Mouse (Mus musculus): ENCODE data around the gene Rspo3. TPM values are rescaled to one million over a fixed set of nuclear protein-coding genes. Genes with fewer than 3 reads are reported as not detected.

Rspo3 gene
- polyA plus RNA-seq, 1 experiment: 2.1 TPM

GRCm38 (mm10) chr10:29459632-29460031 lies 76.0 kb downstream of the Rspo3 start:
- no peak overlapping the region for H3K4me3 ChIP-seq

GRCm38 (mm10) chr10:29445076-29445475 lies 90.6 kb downstream of the Rspo3 start:
- H3ac ChIP-seq (ENCODE audit: control insufficient read depth, insufficient read length): no peak overlapping the region
- TF ChIP-seq POLR2AphosphoS2 (IDR thresholded peaks at IDR 0.05; ENCODE audit: insufficient read length, low read depth): no peak
- no peaks in the 10 kb centered on the region for H3K36me3 ChIP-seq (ENCODE audit: control insufficient read depth, insufficient read depth)
- H3K4me2 ChIP-seq (ENCODE audit: low read depth): no peak overlapping the region
- no peaks in the 10 kb centered on the region for H3K27me3 ChIP-seq (ENCODE audit: control insufficient read depth, insufficient read depth, insufficient read length)
- no peaks in the 10 kb centered on the region for H3K79me2 ChIP-seq (ENCODE audit: control insufficient read depth, insufficient read depth)
- no peak overlapping the region for H3K4me3 ChIP-seq

More at GRCm38 (mm10) chr10:29459632-29460031, 76.0 kb downstream of the Rspo3 start:
- Histone ChIP-seq H3K79me2 (ENCODE audit: control insufficient read depth, insufficient read depth) (no peaks in the 10 kb centered on the region), H3K36me3 (ENCODE audit: control insufficient read depth, insufficient read depth) (no peaks in the 10 kb centered on the region), H3K27me3 (ENCODE audit: control insufficient read depth, insufficient read depth, insufficient read length) (no peaks in the 10 kb centered on the region), H3ac (ENCODE audit: control insufficient read depth, insufficient read length) (no peak overlapping the region), H3K4me2 (ENCODE audit: low read depth) (no peak overlapping the region)
- TF ChIP-seq TCF12 (IDR thresholded peaks at IDR 0.05; ENCODE audit: insufficient read depth, poor library complexity, severe bottlenecking) (no peak), MAX (IDR thresholded peaks at IDR 0.05; ENCODE audit: low read depth) (no peak), CEBPB (IDR thresholded peaks at IDR 0.05; ENCODE audit: insufficient read depth, poor library complexity, severe bottlenecking) (no peak), TCF3 (IDR thresholded peaks at IDR 0.05; ENCODE audit: insufficient read length, low read depth) (no peak), E2F4 (IDR thresholded peaks at IDR 0.05; ENCODE audit: insufficient read depth) (no peak)

GRCm38 (mm10) chr10:29441297-29441696 lies 94.4 kb downstream of the Rspo3 start:
- no peak overlapping the region for H3K4me3 ChIP-seq
- TF ChIP-seq POLR2AphosphoS2 (IDR thresholded peaks at IDR 0.05; ENCODE audit: insufficient read length, low read depth) (no peak), MYOD1 (IDR thresholded peaks at IDR 0.05; ENCODE audit: control insufficient read depth in 1 of 3, insufficient read length in 2 of 3, low read depth in 2 of 3) (no peak), CEBPB (IDR thresholded peaks at IDR 0.05; ENCODE audit: insufficient read depth, poor library complexity, severe bottlenecking) (no peak), E2F4 (IDR thresholded peaks at IDR 0.05; ENCODE audit: insufficient read depth) (no peak), REST (IDR thresholded peaks at IDR 0.05; ENCODE audit: insufficient read depth, insufficient read length) (no peak), SRF (IDR thresholded peaks at IDR 0.05; ENCODE audit: control insufficient read depth, insufficient read length, low read depth) (no peak), TCF3 (IDR thresholded peaks at IDR 0.05; ENCODE audit: insufficient read length, low read depth) (no peak), MAX (IDR thresholded peaks at IDR 0.05; ENCODE audit: low read depth) (no peak), POLR2A (IDR thresholded peaks at IDR 0.05; ENCODE audit: insufficient read length, low read depth) (no peak), TCF12 (IDR thresholded peaks at IDR 0.05; ENCODE audit: insufficient read depth, poor library complexity, severe bottlenecking) (no peak), MYOG (IDR thresholded peaks at IDR 0.05; ENCODE audit: control insufficient read depth in 1 of 3, insufficient read depth in 1 of 3, insufficient read length in 2 of 3, low read depth in 2 of 3) (no peak), USF1 (IDR thresholded peaks at IDR 0.05; ENCODE audit: low read depth) (no peak)

GRCm38 (mm10) chr10:29432935-29433453 lies 102.7 kb downstream of the Rspo3 start:
- H3K4me2 ChIP-seq (ENCODE audit: low read depth): no peak overlapping the region
- TF ChIP-seq MAX (IDR thresholded peaks at IDR 0.05; ENCODE audit: low read depth): no peak
- no peak for TF ChIP-seq MYOD1 (IDR thresholded peaks at IDR 0.05; ENCODE audit: control insufficient read depth in 1 of 3, insufficient read length in 2 of 3, low read depth in 2 of 3)
- TF ChIP-seq REST (IDR thresholded peaks at IDR 0.05; ENCODE audit: insufficient read depth, insufficient read length): no peak
- TF ChIP-seq TCF3 (IDR thresholded peaks at IDR 0.05; ENCODE audit: insufficient read length, low read depth): no peak
- no peak for TF ChIP-seq POLR2A (IDR thresholded peaks at IDR 0.05; ENCODE audit: insufficient read length, low read depth)
- H3K36me3 ChIP-seq (ENCODE audit: control insufficient read depth, insufficient read depth): no peaks in the 10 kb centered on the region
- H3ac ChIP-seq (ENCODE audit: control insufficient read depth, insufficient read length): no peak overlapping the region
- no peaks in the 10 kb centered on the region for H3K79me2 ChIP-seq (ENCODE audit: control insufficient read depth, insufficient read depth)
- H3K4me3 ChIP-seq: no peak overlapping the region
- no peaks in the 10 kb centered on the region for H3K27me3 ChIP-seq (ENCODE audit: control insufficient read depth, insufficient read depth, insufficient read length)

More at GRCm38 (mm10) chr10:29441297-29441696, 94.4 kb downstream of the Rspo3 start:
- no peaks in the 10 kb centered on the region for H3K79me2 ChIP-seq (ENCODE audit: control insufficient read depth, insufficient read depth)
- H3K4me2 ChIP-seq (ENCODE audit: low read depth): no peak overlapping the region
- H3K27me3 ChIP-seq (ENCODE audit: control insufficient read depth, insufficient read depth, insufficient read length): no peaks in the 10 kb centered on the region
- no peak overlapping the region for H3ac ChIP-seq (ENCODE audit: control insufficient read depth, insufficient read length)
- no peaks in the 10 kb centered on the region for H3K36me3 ChIP-seq (ENCODE audit: control insufficient read depth, insufficient read depth)

GRCm38 (mm10) chr10:29426660-29427059 lies 109.0 kb downstream of the Rspo3 start:
- Histone ChIP-seq H3K79me2 (ENCODE audit: control insufficient read depth, insufficient read depth) (no peaks in the 10 kb centered on the region), H3ac (ENCODE audit: control insufficient read depth, insufficient read length) (no peak overlapping the region)
- TF ChIP-seq POLR2A (IDR thresholded peaks at IDR 0.05; ENCODE audit: insufficient read length, low read depth) (no peak), MYOD1 (IDR thresholded peaks at IDR 0.05; ENCODE audit: control insufficient read depth in 1 of 3, insufficient read length in 2 of 3, low read depth in 2 of 3) (peak in 2 of 3 experiments; percentile 39 to 62)

GRCm38 (mm10) chr10:29424571-29424970 lies 111.1 kb downstream of the Rspo3 start:
- H3K4me3 ChIP-seq: no peak overlapping the region

More at GRCm38 (mm10) chr10:29426660-29427059, 109.0 kb downstream of the Rspo3 start:
- Histone ChIP-seq H3K36me3 (ENCODE audit: control insufficient read depth, insufficient read depth) (no peaks in the 10 kb centered on the region), H3K27me3 (ENCODE audit: control insufficient read depth, insufficient read depth, insufficient read length) (no peaks in the 10 kb centered on the region), H3K4me3 (no peak overlapping the region), H3K4me2 (ENCODE audit: low read depth) (no peak overlapping the region)

More at GRCm38 (mm10) chr10:29424571-29424970, 111.1 kb downstream of the Rspo3 start:
- Histone ChIP-seq H3K36me3 (ENCODE audit: control insufficient read depth, insufficient read depth) (no peaks in the 10 kb centered on the region), H3K27me3 (ENCODE audit: control insufficient read depth, insufficient read depth, insufficient read length) (no peaks in the 10 kb centered on the region), H3ac (ENCODE audit: control insufficient read depth, insufficient read length) (no peak overlapping the region), H3K4me2 (ENCODE audit: low read depth) (no peak overlapping the region), H3K79me2 (ENCODE audit: control insufficient read depth, insufficient read depth) (no peaks in the 10 kb centered on the region)
- TF ChIP-seq E2F4 (IDR thresholded peaks at IDR 0.05; ENCODE audit: insufficient read depth): no peak
- no peak for TF ChIP-seq TCF3 (IDR thresholded peaks at IDR 0.05; ENCODE audit: insufficient read length, low read depth)
- TF ChIP-seq TCF12 (IDR thresholded peaks at IDR 0.05; ENCODE audit: insufficient read depth, poor library complexity, severe bottlenecking): no peak
- TF ChIP-seq POLR2A (IDR thresholded peaks at IDR 0.05; ENCODE audit: insufficient read length, low read depth): no peak
- TF ChIP-seq POLR2AphosphoS2 (IDR thresholded peaks at IDR 0.05; ENCODE audit: insufficient read length, low read depth): no peak
- no peak for TF ChIP-seq CEBPB (IDR thresholded peaks at IDR 0.05; ENCODE audit: insufficient read depth, poor library complexity, severe bottlenecking)
- TF ChIP-seq REST (IDR thresholded peaks at IDR 0.05; ENCODE audit: insufficient read depth, insufficient read length): no peak
- no peak for TF ChIP-seq MYOD1 (IDR thresholded peaks at IDR 0.05; ENCODE audit: control insufficient read depth in 1 of 3, insufficient read length in 2 of 3, low read depth in 2 of 3)
- no peak for TF ChIP-seq USF1 (IDR thresholded peaks at IDR 0.05; ENCODE audit: low read depth)
- no peak for TF ChIP-seq MYOG (IDR thresholded peaks at IDR 0.05; ENCODE audit: control insufficient read depth in 1 of 3, insufficient read depth in 1 of 3, insufficient read length in 2 of 3, low read depth in 2 of 3)
- TF ChIP-seq SRF (IDR thresholded peaks at IDR 0.05; ENCODE audit: control insufficient read depth, insufficient read length, low read depth): no peak
- no peak for TF ChIP-seq MAX (IDR thresholded peaks at IDR 0.05; ENCODE audit: low read depth)

Data from myocyte (in vitro differentiated cells).